14 mouse cellular contexts compared by ENCODE assay signal in the genomic region with DNA sequence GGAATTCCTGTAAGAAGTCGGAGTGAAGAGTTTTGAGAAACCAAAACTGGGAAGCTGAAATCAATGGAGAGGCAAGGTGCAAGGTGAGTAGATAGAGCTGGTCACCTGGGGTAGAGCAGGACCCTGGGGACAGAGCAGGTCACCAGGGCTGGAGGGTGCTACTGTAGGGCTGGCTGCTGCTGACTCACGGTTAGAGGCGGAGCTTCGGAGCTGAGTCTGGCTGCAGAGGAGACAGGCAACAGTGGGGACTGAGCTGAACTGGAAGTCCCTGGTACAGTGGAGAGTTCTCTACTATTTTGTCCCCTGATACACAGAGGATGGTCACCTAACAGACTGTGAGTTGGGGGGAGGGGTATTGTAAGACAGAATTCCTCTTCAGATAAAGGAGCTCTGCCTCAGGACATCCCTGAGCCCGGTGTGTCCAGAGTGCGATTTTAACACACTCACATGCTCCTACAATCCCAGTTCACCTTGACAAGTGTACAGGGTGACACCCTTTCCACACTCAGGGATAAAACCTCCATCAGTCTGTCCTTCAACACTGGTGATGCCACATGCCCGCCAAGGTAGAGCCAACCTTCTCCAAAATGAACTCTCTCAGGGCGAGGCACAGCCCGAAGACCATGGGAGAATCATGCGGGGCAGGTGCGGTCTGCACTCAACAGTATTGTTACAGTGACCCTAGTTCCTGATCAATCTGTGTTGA. TPM values are rescaled to one million over a fixed set of nuclear protein-coding genes. Genes with fewer than 3 reads are reported as not detected.
DNase-seq lines count a peak whose midpoint lies in the region; ATAC-seq lines count a peak whose summit lies in the region.
"Had no signal": no experiment of that assay in that cellular context is flagged by ENCODE, and none has a peak within 500 bp of the region (broad histone marks: within the 10 kb centered on the region; RNA-seq: fewer than 3 reads in every experiment).

No protein-coding gene starts in this region.

- no peak for ATAC-seq in limb, embryonic 11.5 days (ENCODE audit: insufficient number of reproducible peaks, low FRiP score, low TSS enrichment, low read depth)

- no peak overlapping the region for H3K4me2 ChIP-seq in limb, embryonic 11.5 days (ENCODE audit: low read depth, severe bottlenecking)

- no peaks in the 10 kb centered on the region for H3K27me3 ChIP-seq in limb, embryonic 11.5 days (ENCODE audit: control insufficient read depth, insufficient read depth, low read length)

- H3K27ac ChIP-seq in limb, embryonic 11.5 days (replicated peaks; ENCODE audit: low read depth, low read length), result no peak overlapping the region
- H3K27ac ChIP-seq: liver, embryonic 14.5 days had no signal

- H3K9ac ChIP-seq in limb, embryonic 11.5 days (ENCODE audit: low read length), result no peak overlapping the region
- H3K9ac ChIP-seq: liver, embryonic 14.5 days had no signal

- H3K9me3 ChIP-seq in limb, embryonic 11.5 days (ENCODE audit: control insufficient read depth, low read length), result no peaks in the 10 kb centered on the region

- 82% methylated on average over 11 of the region's 11 CpGs for whole genome bisulfite sequencing in limb, embryonic 11.5 days

- H3K4me1 ChIP-seq in limb, embryonic 11.5 days (ENCODE audit: control insufficient read depth, insufficient read depth, low read length), result no peaks in the 10 kb centered on the region

- no peak overlapping the region for H3K4me3 ChIP-seq in limb, embryonic 11.5 days (ENCODE audit: low read depth, low read length)

- peak; percentile 85 for DNase-seq in heart, adult 11 months
- no peak for DNase-seq in heart, adult 8-10 months (ENCODE audit: low spot score)
- peak; percentile 45 for DNase-seq in 3T3-L1 (ENCODE audit: low read depth, low spot score)
- DNase-seq in MN1 (ENCODE audit: low spot score), result peak; percentile 15
- DNase-seq in limb, embryonic 11.5 days (ENCODE audit: low spot score), result peak; percentile 21
- DNase-seq in yolk sac, embryonic 10.5 days (ENCODE audit: low spot score), result no peak
- DNase-seq in thymus, adult 18-20 months, result no peak
- no peak for DNase-seq in retina, embryonic 14.5 days (ENCODE audit: low spot score)
- DNase-seq: gastrocnemius, postnatal 14 days had no signal

- H3K36me3 ChIP-seq in limb, embryonic 11.5 days (ENCODE audit: control insufficient read depth, insufficient read depth, low read length), result no peaks in the 10 kb centered on the region
- H3K36me3 ChIP-seq: G1E had no signal

RNA-seq across cellular contexts. Expression of a gene that starts 44.3 kb away (rescaled TPM):
- not detected for total RNA-seq in heart, adult 8-10 months (2022)
- not detected in 2 replicates for polyA plus RNA-seq in limb, embryonic 11.5 days (2014; fragmentation: Nextera tagmentation; extraction: Ambion mirVana)
- total RNA-seq: G1E; gastrocnemius, postnatal 14 days; monocyte, adult 5-6 weeks had no signal
- polyA plus RNA-seq: G1E; hindbrain, embryonic 11.5 days; large intestine, adult 2 months; liver, embryonic 14.5 days had no signal

Comparison
In these comparisons a context has a peak if more than half of its experiments do, and no peak if none do; other contexts are left out.
1. DNase-seq: peak in heart, adult 11 months (single experiment), 3T3-L1 (single experiment), MN1 (single experiment) and limb, embryonic 11.5 days (single experiment); none in heart, adult 8-10 months (single experiment), yolk sac, embryonic 10.5 days (single experiment), thymus, adult 18-20 months (0 of 2) and retina, embryonic 14.5 days (single experiment).